Mouse (Mus musculus) Patski (cell line): ENCODE data around the gene Eif4g3. TPM values are rescaled to one million over a fixed set of nuclear protein-coding genes. Genes with fewer than 3 reads are reported as not detected.

ENCODE experiments used
- ATAC-seq: fragments of 100-300 bp; one replicate; pipeline ENCODE4 v1.8.0; 2021
- CTCF ChIA-PET: fragments of 350-600 bp; sonication (Branson Sonifier 250); formaldehyde crosslinking; loops from one replicate; lab custom pipeline; 2022; ENCODE audit warnings: inconsistent platforms; lab: Charles Lee
- POLR2A ChIA-PET: fragments of 350-600 bp; sonication (Branson Sonifier 250); formaldehyde crosslinking; loops from one replicate; lab custom pipeline; 2022; ENCODE audit warnings: antibody characterized with exemption, inconsistent platforms; lab: Charles Lee
- DNase-seq: peaks from one replicate; pipeline ENCODE4 v3.0.0-alpha.2; 2011; ENCODE audit warnings: low read depth, low spot score
- H3K27me3 ChIP-seq: fragments of 371-371 bp; one replicate; pipeline ENCODE4 v1.5.1; 2021
- CTCF ChIP-seq: fragments of 100-300 bp; IDR thresholded peaks from one replicate; pipeline ENCODE4 v1.5.1; 2021
- in situ Hi-C: fragments of 300-500 bp; cut with MboI; formaldehyde crosslinking; loops from 3 replicates; pipeline ENCODE4 v1.11.1; 2018; ENCODE audit warnings: low pct_unique_long_range_greater_than_20kb, mixed read lengths
- polyA plus RNA-seq: library from polyadenylated mRNA; unstranded; gene quantifications from one replicate; pipeline ENCODE4 v1.2.3, GENCODE M21; 2021

Eif4g3 gene
- polyA plus RNA-seq, 1 experiment from 2014 or later: 73.5 TPM

GRCm38 (mm10) chr4:138246756-138247665 is 254.2 kb downstream of the Eif4g3 start:
- CTCF ChIA-PET: interaction anchor here (0.9 to 1.8 kb wide), 3 partner anchors 9 to 35 kb away, joined by 3 to 13 read pairs (median 3); no protein-coding TSS in a partner anchor
- TF ChIP-seq CTCF: no peak
- H3K27me3 ChIP-seq: no peaks in the 10 kb centered on the region
- in situ Hi-C loops: loop anchor here (5.0 kb wide), 1 partner anchor 35 kb away; no protein-coding TSS in a partner anchor
- ATAC-seq (peak; percentile 66), DNase-seq (peak; percentile 47)
- POLR2A ChIA-PET: interaction anchor here (1.3 kb wide), 1 partner anchor 16 kb away, joined by 3 read pairs; no protein-coding TSS in a partner anchor

GRCm38 (mm10) chr4:138250088-138250960 is 257.5 kb downstream of the Eif4g3 start, which contains the start of the genes Sh2d5 and Kif17:
Gene Sh2d5, plus strand, starts transcription at chr4:138250403.
Gene Kif17, plus strand, starts transcription at chr4:138250435.
- H3K27me3 ChIP-seq: no peaks in the 10 kb centered on the region
- ATAC-seq (no peak), DNase-seq (no peak)
- in situ Hi-C loops: no loop called here
- ChIA-PET POLR2A (interaction anchor here (0.8 kb wide), 1 partner anchor 218 kb away, joined by 3 read pairs; no protein-coding TSS in a partner anchor), CTCF (interaction anchor here (1.4 kb wide), 1 partner anchor 32 kb away, joined by 4 read pairs; no protein-coding TSS in a partner anchor)
- TF ChIP-seq CTCF: no peak

GRCm38 (mm10) chr4:138251819-138252218 is 259.0 kb downstream of the Eif4g3 start:
- ATAC-seq (no peak), DNase-seq (no peak)
- CTCF ChIA-PET: interaction anchor here (1.5 to 1.6 kb wide), 2 partner anchors 28 to 31 kb away, joined by 3 to 8 read pairs; no protein-coding TSS in a partner anchor
- no peaks in the 10 kb centered on the region for H3K27me3 ChIP-seq
- no peak for TF ChIP-seq CTCF
- POLR2A ChIA-PET: interaction anchor here (0.7 to 0.9 kb wide), 3 partner anchors 19 to 33 kb away, joined by 3 read pairs; no protein-coding TSS in a partner anchor
- in situ Hi-C loops: no loop called here

GRCm38 (mm10) chr4:138252231-138252630 is 259.4 kb downstream of the Eif4g3 start:
- ChIA-PET CTCF (interaction anchor here (1.5 to 1.6 kb wide), 2 partner anchors 27 to 31 kb away, joined by 3 to 8 read pairs; no protein-coding TSS in a partner anchor), POLR2A (interaction anchor here (0.7 to 0.9 kb wide), 4 partner anchors 19 to 41 kb away, joined by 3 read pairs; no protein-coding TSS in a partner anchor)
- TF ChIP-seq CTCF: no peak
- H3K27me3 ChIP-seq: no peaks in the 10 kb centered on the region
- in situ Hi-C loops: no loop called here
- no peak for ATAC-seq
- DNase-seq: no peak

GRCm38 (mm10) chr4:138257116-138257687 is 264.4 kb downstream of the Eif4g3 start:
- DNase-seq (no peak), ATAC-seq (no peak)
- TF ChIP-seq CTCF: no peak
- ChIA-PET CTCF (interaction anchor here (1.8 kb wide), 1 partner anchor 26 kb away, joined by 6 read pairs; no protein-coding TSS in a partner anchor), POLR2A (interaction anchor here (1.3 kb wide), 1 partner anchor 21 kb away, joined by 3 read pairs; no protein-coding TSS in a partner anchor)
- in situ Hi-C loops: no loop called here
- H3K27me3 ChIP-seq: no peaks in the 10 kb centered on the region

Other genes starting within 250 kb of the Eif4g3 start
- 2.0 TPM for gene Alpl, start 196.6 kb upstream of the Eif4g3 start, polyA plus RNA-seq
- 147 TPM for gene Ece1, start 130.8 kb upstream of the Eif4g3 start, polyA plus RNA-seq
- 112 TPM for gene Hp1bp3, start 223.3 kb downstream of the Eif4g3 start, polyA plus RNA-seq